Mouse (Mus musculus): ENCODE measurements around the gene Prex1.

- TF ChIP-seq GATA1 (IDR thresholded peaks at IDR 0.05; ENCODE audit: low read length) = no peak
- TF ChIP-seq TAL1 (IDR thresholded peaks at IDR 0.05; ENCODE audit: low read length) = no peak
Observed at GRCm38 (mm10) chr2:166569182-166569581, 144.4 kb downstream of the Prex1 start.

Data from erythroblast, embryonic 14.5 days (primary cell).